Mouse (Mus musculus) kidney, postnatal 0 days (tissue): Measurements from ENCODE around the gene Fam71f1. TPM values are rescaled to one million over a fixed set of nuclear protein-coding genes. Genes with fewer than 3 reads are reported as not detected.

ENCODE experiments used
- ATAC-seq: fragments of 200-750 bp; cut with Nextera tagmentation; replicated peaks from 2 replicates; pipeline ENCODE4 v1.8.0; 2017; ENCODE audit warnings: low read depth, moderate number of reproducible peaks, moderate TSS enrichment, moderate library complexity; ENCODE audit not compliant: low FRiP score
- DNase-seq: peaks from one replicate; pipeline ENCODE4 v3.0.0-alpha.2; 2016; ENCODE audit warnings: low spot score
- H3K27ac ChIP-seq: fragments of 300-500 bp; sonication (generic); 2 replicates; pipeline ENCODE4 v1.5.1; 2014; ENCODE audit warnings: mild to moderate bottlenecking
- H3K27me3 ChIP-seq: fragments of 300-500 bp; sonication (generic); 2 replicates; pipeline ENCODE4 v1.6.1; 2014; ENCODE audit warnings: low read length, mixed read lengths; ENCODE audit not compliant: insufficient read depth
- H3K36me3 ChIP-seq: fragments of 300-500 bp; sonication (generic); 2 replicates; pipeline ENCODE4 v1.6.1; 2014; ENCODE audit warnings: low read length, mixed read lengths; ENCODE audit not compliant: insufficient read depth
- H3K4me1 ChIP-seq: fragments of 300-500 bp; sonication (generic); replicated peaks from 2 replicates; pipeline ENCODE4 v1.6.1; 2014; ENCODE audit warnings: antibody characterized with exemption, low read length, mixed read lengths; ENCODE audit not compliant: insufficient read depth
- H3K4me2 ChIP-seq: fragments of 300-500 bp; sonication (generic); 2 replicates; pipeline ENCODE4 v1.6.1; 2014; ENCODE audit warnings: mild to moderate bottlenecking, low read length, moderate library complexity, mixed read lengths
- H3K4me3 ChIP-seq: fragments of 300-500 bp; sonication (generic); replicated peaks from 2 replicates; pipeline ENCODE4 v1.5.1; 2014; ENCODE audit warnings: low read depth, low read length
- H3K9ac ChIP-seq: fragments of 300-500 bp; sonication (generic); 2 replicates; pipeline ENCODE4 v1.6.1; 2014; ENCODE audit warnings: low read depth, low read length
- H3K9me3 ChIP-seq: fragments of 300-500 bp; sonication (generic); replicated peaks from 2 replicates; pipeline ENCODE4 v1.6.1; 2016; ENCODE audit warnings: low read length, inconsistent platforms, mixed read lengths
- CTCF ChIP-seq: IDR thresholded peaks from 2 replicates; pipeline ENCODE4 v1.5.1; 2016; ENCODE audit warnings: antibody characterized with exemption, low read depth, mild to moderate bottlenecking, moderate library complexity
- WGBS: fragments of 180-500 bp; shearing (Covaris S2); extraction: QIAGEN DNeasy Blood & Tissue Kit; methylation state at CpG from one replicate; pipeline ENCODE4 v1.1.7; 2014; 5-methylcytosine and 5-hydroxymethylcytosine counted together
- polyA plus RNA-seq: library from polyadenylated mRNA; unstranded; fragments of >200 nt; fragmentation: Nextera tagmentation; extraction: Ambion mirVana; gene quantifications from 2 replicates; pipeline ENCODE4 v1.2.1, GENCODE M21; 2015

The Fam71f1 gene
- polyA plus RNA-seq, 1 experiment from 2014 or later, result not detected

GRCm38 (mm10) chr6:29382442-29382841 is 63.5 kb downstream of the Fam71f1 start:
- H3K27ac ChIP-seq, result no peak overlapping the region
- 0 out of 2 replicates have a peak, but pooled peaks cover under 1% of the 10 kb centered on the region for H3K4me1 ChIP-seq
- no peaks in the 10 kb centered on the region for H3K27me3 ChIP-seq
- ATAC-seq (no peak), DNase-seq (peak; percentile 12)
- H3K4me2 ChIP-seq, result no peak overlapping the region
- H3K4me3 ChIP-seq, result no peak overlapping the region
- no peaks in the 10 kb centered on the region for H3K9me3 ChIP-seq
- no peaks in the 10 kb centered on the region for H3K36me3 ChIP-seq
- no peak overlapping the region for H3K9ac ChIP-seq
- no peak for TF ChIP-seq CTCF
- 37% methylated on average over 2 of the region's 2 CpGs for WGBS

Other genes starting within 250 kb of the Fam71f1 start
- 26.6 and 30.9 TPM in 2 replicates for gene Rbm28, start 154.1 kb upstream of the Fam71f1 start, polyA plus RNA-seq
- gene Prrt4, start 139.6 kb upstream of the Fam71f1 start, polyA plus RNA-seq, result 0.50 and 0.76 TPM in 2 replicates
- 26.3 and 28.0 TPM in 2 replicates for gene Impdh1, start 102.8 kb upstream of the Fam71f1 start, polyA plus RNA-seq
- gene Hilpda, start 46.7 kb upstream of the Fam71f1 start, polyA plus RNA-seq, result 32.8 and 34.2 TPM in 2 replicates
- 0.29 and 0.60 TPM in 2 replicates for gene Fam71f2, start 39.5 kb upstream of the Fam71f1 start, polyA plus RNA-seq
- gene Calu, start 28.9 kb downstream of the Fam71f1 start, polyA plus RNA-seq, result 271 and 306 TPM in 2 replicates
- gene Opn1sw, start 69.3 kb downstream of the Fam71f1 start, polyA plus RNA-seq, result 0.26 and 0.47 TPM in 2 replicates
- 12.1 and 13.8 TPM in 2 replicates for gene Ccdc136, start 77.2 kb downstream of the Fam71f1 start, polyA plus RNA-seq
- 2.5 and 2.8 TPM in 2 replicates for gene Flnc, start 114.1 kb downstream of the Fam71f1 start, polyA plus RNA-seq
- 461 and 485 TPM in 2 replicates for gene Atp6v1f, start 148.6 kb downstream of the Fam71f1 start, polyA plus RNA-seq
- gene Atp6v1fnb, start 152.3 kb downstream of the Fam71f1 start, polyA plus RNA-seq, result not detected in 2 replicates
- gene Kcp, start 188.8 kb downstream of the Fam71f1 start, polyA plus RNA-seq, result 17.1 and 19.1 TPM in 2 replicates
- 3.7 and 4.7 TPM in 2 replicates for gene Irf5, start 207.5 kb downstream of the Fam71f1 start, polyA plus RNA-seq